Mouse (Mus musculus) CD4-positive, CD25-positive, alpha-beta regulatory T cell, adult 9 weeks (primary cell): Measurements from ENCODE around the gene Gm13290. TPM values are rescaled to one million over a fixed set of nuclear protein-coding genes. Genes with fewer than 3 reads are reported as not detected.

Experiments
- polyA plus RNA-seq: library from polyadenylated mRNA; unstranded; fragments of 100-300 nt; shearing (Covaris generic); gene quantifications from one replicate; pipeline ENCODE4 v1.2.1, GENCODE M21; 2017

The Gm13290 gene
- not detected for polyA plus RNA-seq

GRCm38 (mm10) chr4:88773534-88773933 is at the start of gene Gm13290:
TSS of gene Gm13290 (plus strand) at chr4:88773834.

GRCm38 (mm10) chr4:88754818-88755340 is 18.8 kb upstream of the Gm13290 start, which contains the start of gene Gm13271:
TSS of gene Gm13271 (plus strand) at chr4:88754868.

GRCm38 (mm10) chr4:88759610-88760268 is 13.9 kb upstream of the Gm13290 start, which contains the start of gene Gm13283:
TSS of gene Gm13283 (plus strand) at chr4:88760119.

GRCm38 (mm10) chr4:88776622-88777021 is 3.0 kb downstream of the Gm13290 start, which contains the start of gene Gm13289:
TSS of gene Gm13289 (plus strand) at chr4:88776922.

GRCm38 (mm10) chr4:88779550-88779949 is 5.9 kb downstream of the Gm13290 start, which contains the start of gene Gm13272:
TSS of gene Gm13272 (plus strand) at chr4:88779850.

GRCm38 (mm10) chr4:88781831-88782230 is 8.2 kb downstream of the Gm13290 start, which contains the start of gene Ifnz:
TSS of gene Ifnz (plus strand) at chr4:88782131.

DNA sequence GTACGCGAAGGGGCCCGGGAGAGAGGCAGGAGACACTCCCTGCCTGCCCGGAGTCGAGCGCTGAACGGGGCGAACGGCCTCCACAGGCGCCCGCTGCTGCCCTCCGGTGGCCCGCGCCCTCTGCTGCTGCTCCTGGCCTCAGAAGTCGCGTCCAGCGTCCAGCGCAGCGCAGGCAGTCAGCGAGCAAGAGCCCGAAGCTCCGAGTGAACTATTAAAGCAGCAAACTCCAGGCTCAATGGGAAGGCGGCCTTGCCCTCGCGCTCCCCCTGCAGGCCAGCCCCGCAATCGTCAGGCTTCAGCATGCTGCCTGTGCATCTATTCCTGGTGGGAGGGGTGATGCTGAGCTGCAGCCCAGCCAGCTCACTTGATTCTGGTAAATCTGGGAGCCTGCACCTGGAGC is 11.8 kb downstream of the Gm13290 start, which contains the start of gene Gm13276:
Gene Gm13276 (plus strand): TSS at position 301 of the 400 bp plus-strand sequence.

DNA sequence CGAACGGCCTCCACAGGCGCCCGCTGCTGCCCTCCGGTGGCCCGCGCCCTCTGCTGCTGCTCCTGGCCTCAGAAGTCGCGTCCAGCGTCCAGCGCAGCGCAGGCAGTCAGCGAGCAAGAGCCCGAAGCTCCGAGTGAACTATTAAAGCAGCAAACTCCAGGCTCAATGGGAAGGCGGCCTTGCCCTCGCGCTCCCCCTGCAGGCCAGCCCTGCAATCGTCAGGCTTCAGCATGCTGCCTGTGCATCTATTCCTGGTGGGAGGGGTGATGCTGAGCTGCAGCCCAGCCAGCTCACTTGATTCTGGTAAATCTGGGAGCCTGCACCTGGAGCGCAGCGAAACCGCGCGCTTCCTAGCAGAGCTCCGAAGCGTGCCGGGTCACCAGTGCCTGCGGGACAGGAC is 14.8 kb downstream of the Gm13290 start, which contains the start of gene Gm13277:
Gene Gm13277 (plus strand): TSS at position 231 of the 400 bp plus-strand sequence.

GRCm38 (mm10) chr4:88791250-88791649 is 17.6 kb downstream of the Gm13290 start, which contains the start of gene Gm13278:
TSS of gene Gm13278 (plus strand) at chr4:88791550.

GRCm38 (mm10) chr4:88793936-88794675 is 20.5 kb downstream of the Gm13290 start, which contains the start of gene Gm13275:
TSS of gene Gm13275 (plus strand) at chr4:88794487.

GRCm38 (mm10) chr4:88797097-88797496 is 23.5 kb downstream of the Gm13290 start, which contains the start of gene Gm13279:
TSS of gene Gm13279 (plus strand) at chr4:88797397.

GRCm38 (mm10) chr4:88799365-88799764 is 25.7 kb downstream of the Gm13290 start, which contains the start of gene Gm13285:
TSS of gene Gm13285 (plus strand) at chr4:88799665.

GRCm38 (mm10) chr4:88802954-88803353 is 29.3 kb downstream of the Gm13290 start, which contains the start of gene Gm13287:
TSS of gene Gm13287 (plus strand) at chr4:88803254.

DNA sequence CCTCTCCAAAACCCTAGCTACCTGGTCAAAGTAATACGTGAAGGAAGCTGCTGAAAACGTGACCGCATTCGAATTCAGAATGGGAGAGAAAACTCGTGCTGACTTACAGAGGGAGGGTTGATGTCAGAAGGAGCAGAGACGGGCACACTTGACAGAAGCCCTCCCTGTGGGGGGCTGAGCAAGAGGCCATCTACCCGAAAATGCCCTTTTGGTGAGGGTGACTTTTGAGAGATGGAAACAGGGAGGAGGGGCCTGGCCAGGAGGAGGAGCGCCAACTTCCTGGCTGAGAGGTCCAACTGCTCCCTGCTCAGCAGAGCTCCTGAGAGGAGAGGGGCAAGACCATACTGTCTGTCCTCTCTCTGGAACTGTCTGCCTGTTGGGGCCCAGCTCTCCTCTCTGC is 31.6 kb downstream of the Gm13290 start, which contains the start of gene Gm13288:
Gene Gm13288 (plus strand): TSS at position 301 of the 400 bp plus-strand sequence.

DNA sequence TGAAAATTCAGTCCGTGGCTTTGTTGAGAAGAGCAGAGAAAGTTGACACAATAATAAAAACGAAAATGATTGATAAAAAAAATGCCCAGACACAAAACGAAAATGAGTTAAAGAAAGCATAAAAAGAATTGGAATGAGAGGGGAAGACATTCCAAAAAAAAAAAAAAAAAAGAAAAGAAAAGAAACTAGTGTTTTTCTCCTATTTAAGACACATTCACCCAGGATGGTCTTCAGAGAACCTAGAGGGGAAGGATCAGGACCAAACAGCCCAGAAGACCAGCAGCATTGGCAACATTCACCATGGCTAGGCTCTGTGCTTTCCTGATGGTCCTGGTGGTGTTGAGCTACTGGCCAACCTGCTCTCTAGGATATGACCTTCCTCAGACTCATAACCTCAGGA is 42.3 kb downstream of the Gm13290 start, which contains the start of gene Ifna7:
Gene Ifna7 (plus strand): TSS at position 301 of the 400 bp plus-strand sequence.

GRCm38 (mm10) chr4:88819659-88820058 is 46.0 kb downstream of the Gm13290 start, which contains the start of gene Ifna11:
TSS of gene Ifna11 (plus strand) at chr4:88819959.

Other genes with a start within 250 kb of the Gm13290 start
- gene Ifna15, start 215.6 kb upstream of the Gm13290 start, polyA plus RNA-seq: not detected
- gene Ifna14, start 202.0 kb upstream of the Gm13290 start, polyA plus RNA-seq: not detected
- not detected for gene Ifna9, start 181.4 kb upstream of the Gm13290 start, polyA plus RNA-seq
- gene Ifna12, start 170.5 kb upstream of the Gm13290 start, polyA plus RNA-seq: not detected
- gene C87499, start 139.4 kb upstream of the Gm13290 start, polyA plus RNA-seq: not detected
- not detected for gene Ifna13, start 129.4 kb upstream of the Gm13290 start, polyA plus RNA-seq
- not detected for gene Ifna16, start 96.9 kb upstream of the Gm13290 start, polyA plus RNA-seq
- not detected for gene Ifna2, start 89.9 kb upstream of the Gm13290 start, polyA plus RNA-seq
- not detected for gene Ifnab, start 82.5 kb upstream of the Gm13290 start, polyA plus RNA-seq
- not detected for gene Gm26566, start 52.0 kb upstream of the Gm13290 start, polyA plus RNA-seq
- gene Klhl9, start 51.4 kb upstream of the Gm13290 start, polyA plus RNA-seq: 13.5 TPM
- not detected for gene Gm13271, start 19.0 kb upstream of the Gm13290 start, polyA plus RNA-seq
- gene Gm13283, start 13.7 kb upstream of the Gm13290 start, polyA plus RNA-seq: not detected
- not detected for gene Gm13289, start 3.1 kb downstream of the Gm13290 start, polyA plus RNA-seq
- not detected for gene Gm13272, start 6.0 kb downstream of the Gm13290 start, polyA plus RNA-seq
- 0.32 TPM for gene Ifnz, start 8.3 kb downstream of the Gm13290 start, polyA plus RNA-seq
- not detected for gene Gm13276, start 11.9 kb downstream of the Gm13290 start, polyA plus RNA-seq
- not detected for gene Gm13277, start 14.8 kb downstream of the Gm13290 start, polyA plus RNA-seq
- gene Gm13278, start 17.7 kb downstream of the Gm13290 start, polyA plus RNA-seq: not detected
- gene Gm13275, start 20.7 kb downstream of the Gm13290 start, polyA plus RNA-seq: not detected
- not detected for gene Gm13279, start 23.6 kb downstream of the Gm13290 start, polyA plus RNA-seq
- gene Gm13285, start 25.8 kb downstream of the Gm13290 start, polyA plus RNA-seq: 0.76 TPM
- not detected for gene Gm13287, start 29.4 kb downstream of the Gm13290 start, polyA plus RNA-seq
- not detected for gene Gm13288, start 31.7 kb downstream of the Gm13290 start, polyA plus RNA-seq
- not detected for gene Ifna7, start 42.4 kb downstream of the Gm13290 start, polyA plus RNA-seq
- gene Ifna11, start 46.1 kb downstream of the Gm13290 start, polyA plus RNA-seq: not detected
- not detected for gene Ifna6, start 53.6 kb downstream of the Gm13290 start, polyA plus RNA-seq
- gene Ifna5, start 61.7 kb downstream of the Gm13290 start, polyA plus RNA-seq: not detected
- gene Ifna4, start 68.0 kb downstream of the Gm13290 start, polyA plus RNA-seq: not detected
- gene Ifna1, start 76.3 kb downstream of the Gm13290 start, polyA plus RNA-seq: not detected
- not detected for gene Ifne, start 106.4 kb downstream of the Gm13290 start, polyA plus RNA-seq